Mouse (Mus musculus): ENCODE results near the gene Dnajc25.

Gene Dnajc25

DNA sequence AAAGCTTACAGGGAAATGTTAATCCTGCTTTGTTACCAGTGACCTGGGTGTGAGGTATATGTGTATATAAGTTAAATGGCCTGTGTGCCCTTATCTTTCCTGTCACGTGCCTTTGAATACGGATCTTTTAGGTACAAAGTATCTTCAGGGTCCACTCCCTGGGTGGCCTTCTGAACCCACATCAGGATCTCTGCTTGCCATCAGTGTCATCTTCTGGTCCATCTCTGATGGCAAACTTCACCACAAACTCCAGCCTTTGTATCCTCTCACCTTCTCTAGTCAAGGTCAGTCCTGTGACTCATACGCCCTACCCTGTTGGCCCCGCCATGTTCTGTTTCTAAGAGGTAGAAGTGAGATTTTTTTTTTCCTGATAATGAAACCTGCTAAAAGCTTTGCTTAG, at the start of gene Dnajc25:
Dnajc25 (plus strand) TSS at position 301 of the 400 bp plus-strand sequence.
- no peak for DNase-seq (ENCODE audit: low spot score in 2 of 2)

DNA sequence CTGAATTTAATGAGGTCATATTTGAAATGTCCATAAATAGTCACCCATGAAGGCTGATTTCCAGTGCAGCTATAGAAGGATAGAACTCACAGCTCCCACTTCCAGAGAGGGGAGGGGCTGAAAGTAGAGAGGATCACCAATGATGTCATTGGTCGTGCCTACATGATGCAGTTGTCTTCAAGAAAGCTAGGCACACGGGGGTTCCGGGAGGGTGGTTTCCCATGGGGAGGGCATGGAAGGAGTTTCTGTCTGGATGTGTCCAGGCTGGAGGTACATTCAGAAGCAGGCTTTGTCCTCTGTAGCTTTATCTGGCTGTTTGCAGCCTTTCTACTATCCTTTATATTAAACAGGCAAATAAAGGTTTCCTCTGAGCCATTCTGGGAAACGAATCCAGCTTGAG, 46.5 kb upstream of the Dnajc25 start:
- no peak for DNase-seq (ENCODE audit: low spot score in 2 of 2)

DNA sequence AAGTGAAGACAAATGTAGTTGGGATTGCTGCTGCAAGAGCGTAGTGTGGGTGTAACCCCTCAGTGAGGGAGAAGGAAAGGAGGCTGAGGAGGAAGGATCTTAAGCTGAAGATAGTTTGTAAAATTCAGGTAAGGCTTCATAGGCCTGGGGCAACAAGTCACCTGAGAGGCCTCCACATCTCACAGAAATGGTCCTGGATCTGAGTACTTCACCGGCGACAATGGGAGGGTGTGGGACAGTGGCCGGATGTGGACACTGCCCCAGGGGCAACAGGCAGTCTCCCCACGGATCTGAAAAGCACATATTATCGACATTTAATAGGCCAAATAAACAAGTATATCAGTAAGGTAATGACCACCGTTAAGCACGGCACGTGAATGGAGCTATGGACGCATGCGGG, 42.2 kb upstream of the Dnajc25 start:
- DNase-seq (ENCODE audit: low spot score in 2 of 2), result no peak

DNA sequence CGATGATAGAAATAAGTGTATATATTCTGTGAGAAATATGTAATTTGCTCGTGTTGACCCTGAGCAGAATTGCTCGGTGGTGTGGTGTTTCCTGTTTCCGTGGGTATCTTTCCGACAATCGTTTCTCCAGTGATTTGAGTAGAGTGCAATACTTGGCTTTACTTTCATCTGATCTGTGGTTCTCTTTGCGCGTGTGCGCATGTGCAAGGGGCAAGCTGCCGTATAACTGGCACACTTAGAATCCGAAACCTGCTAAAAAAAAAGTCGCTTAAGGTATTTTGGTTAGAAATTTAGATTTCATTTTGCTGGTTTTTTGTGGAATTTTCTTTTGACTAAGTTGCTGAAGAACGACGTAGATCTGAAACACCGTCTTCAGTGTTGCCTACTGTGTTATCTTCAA, 33.1 kb upstream of the Dnajc25 start:
- no peak for DNase-seq (ENCODE audit: low spot score in 2 of 2)

DNA sequence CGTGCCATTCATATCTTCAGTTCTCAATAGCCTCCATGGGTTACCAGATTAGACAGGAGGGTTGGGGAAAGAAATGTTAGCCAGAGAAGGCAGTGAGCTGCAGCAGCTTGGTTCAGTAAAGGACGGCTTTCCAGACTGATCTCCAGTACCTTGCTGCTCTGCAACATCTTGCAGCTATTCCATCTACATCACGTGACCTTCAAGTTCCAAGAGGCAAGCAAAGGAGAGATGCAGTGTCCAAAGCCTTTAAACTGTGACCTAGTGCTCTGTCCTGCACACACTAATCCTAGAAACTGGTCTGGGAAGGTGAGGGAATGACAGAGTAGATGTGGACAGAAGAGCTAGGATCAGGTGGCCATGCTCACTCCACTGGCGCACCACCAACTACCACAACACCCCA, 31.6 kb upstream of the Dnajc25 start:
- no peak for DNase-seq (ENCODE audit: low spot score in 2 of 2)

DNA sequence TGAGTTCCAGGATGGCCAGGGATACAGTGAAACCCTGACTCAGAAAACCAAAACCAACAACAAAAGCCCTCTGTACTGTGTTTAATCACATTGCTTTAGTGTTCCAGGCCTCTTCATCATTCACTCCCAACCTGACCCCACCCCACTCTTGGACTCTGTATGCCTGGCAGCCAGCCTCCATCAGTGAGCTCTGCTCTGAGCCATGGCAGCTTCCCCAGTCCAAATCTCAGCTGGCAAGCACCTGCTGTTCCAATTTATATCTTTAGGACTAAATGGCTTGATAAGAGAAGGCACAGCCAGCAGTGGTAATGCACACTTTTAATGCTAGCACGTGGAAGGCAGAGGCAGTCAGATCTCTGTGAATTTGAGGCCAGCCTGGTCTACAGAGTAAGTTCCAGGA, 29.7 kb upstream of the Dnajc25 start:
- DNase-seq (ENCODE audit: low spot score in 2 of 2), result no peak

DNA sequence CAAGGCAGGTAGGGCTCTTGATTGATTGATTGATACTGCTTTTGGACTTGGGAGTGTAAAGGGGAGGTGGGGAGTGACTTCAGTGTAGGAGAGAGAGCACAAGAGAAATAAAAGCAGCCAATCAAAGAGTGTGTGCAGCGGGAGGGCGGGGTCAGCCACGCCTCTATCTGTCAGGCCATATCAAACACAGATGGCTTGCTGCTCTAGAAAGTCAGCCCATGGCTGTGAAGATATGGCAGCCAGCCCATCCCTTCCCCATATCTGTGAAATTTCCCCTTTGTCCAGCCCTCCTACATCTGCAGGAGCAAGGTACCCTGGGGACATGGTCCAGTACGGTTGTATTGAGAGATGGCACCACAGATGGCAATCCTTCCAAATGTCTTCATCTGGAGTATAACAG, 24.2 kb upstream of the Dnajc25 start:
- DNase-seq (ENCODE audit: low spot score in 2 of 2), result no peak

DNA sequence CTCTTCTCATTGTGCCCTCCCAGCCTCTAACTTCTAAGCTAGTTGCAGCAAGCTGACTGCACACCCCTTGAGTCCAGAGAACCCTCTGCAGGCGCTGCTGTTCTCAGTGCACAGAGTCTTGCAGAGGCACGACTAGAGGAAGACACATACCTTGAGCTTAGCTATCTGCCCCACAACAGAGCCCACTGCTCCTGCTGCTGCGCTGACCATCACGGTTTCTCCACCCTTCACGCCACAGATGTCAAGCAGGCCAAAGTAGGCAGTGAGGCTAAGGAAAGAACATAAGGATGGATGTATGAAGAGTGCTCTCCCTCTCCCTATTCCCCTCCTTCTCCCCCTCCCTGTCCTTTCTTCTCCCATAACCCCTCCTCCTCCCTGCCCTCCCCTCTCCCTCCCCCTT, 19.2 kb upstream of the Dnajc25 start:
- no peak for DNase-seq (ENCODE audit: low spot score in 2 of 2)

DNA sequence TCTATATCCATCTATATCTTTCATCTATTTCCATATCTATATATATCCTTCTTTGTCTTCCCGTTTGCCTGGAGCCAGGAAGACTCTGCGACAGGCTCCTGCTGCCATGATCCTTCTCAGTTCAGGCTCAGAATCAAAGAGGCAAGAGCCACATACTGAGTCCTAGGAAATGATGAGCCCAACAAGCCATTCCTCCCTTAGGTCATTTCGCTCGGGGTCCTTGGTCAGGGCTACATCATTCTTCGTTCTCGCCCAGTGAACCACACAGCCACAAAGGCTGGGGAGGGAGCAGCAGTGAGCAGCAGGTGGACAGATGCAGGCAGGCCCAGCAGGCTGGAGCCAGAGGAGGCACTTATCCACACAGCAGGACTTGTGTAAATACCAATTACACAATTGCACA, 13.4 kb upstream of the Dnajc25 start:
- DNase-seq (ENCODE audit: low spot score in 2 of 2), result no peak

DNA sequence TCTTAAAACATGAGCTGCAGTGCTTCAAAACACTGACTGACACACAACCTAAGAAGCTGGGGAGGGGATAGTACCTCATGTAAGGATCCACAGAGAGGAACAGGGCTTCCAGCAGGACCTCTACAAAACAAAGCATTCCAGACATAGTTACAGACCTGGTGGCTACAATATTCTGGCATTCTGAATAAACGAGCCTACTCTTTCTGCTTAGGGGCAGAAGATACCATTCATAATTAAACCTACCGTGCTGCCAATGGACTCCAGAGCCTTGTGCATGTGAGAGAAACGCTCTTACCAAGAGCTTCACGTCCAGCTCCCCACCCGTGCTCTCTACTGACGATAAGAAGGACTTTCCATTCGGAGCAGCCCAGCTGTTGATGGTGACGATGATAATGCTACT, 12.1 kb upstream of the Dnajc25 start:
- DNase-seq (ENCODE audit: low spot score in 2 of 2), result no peak

DNA sequence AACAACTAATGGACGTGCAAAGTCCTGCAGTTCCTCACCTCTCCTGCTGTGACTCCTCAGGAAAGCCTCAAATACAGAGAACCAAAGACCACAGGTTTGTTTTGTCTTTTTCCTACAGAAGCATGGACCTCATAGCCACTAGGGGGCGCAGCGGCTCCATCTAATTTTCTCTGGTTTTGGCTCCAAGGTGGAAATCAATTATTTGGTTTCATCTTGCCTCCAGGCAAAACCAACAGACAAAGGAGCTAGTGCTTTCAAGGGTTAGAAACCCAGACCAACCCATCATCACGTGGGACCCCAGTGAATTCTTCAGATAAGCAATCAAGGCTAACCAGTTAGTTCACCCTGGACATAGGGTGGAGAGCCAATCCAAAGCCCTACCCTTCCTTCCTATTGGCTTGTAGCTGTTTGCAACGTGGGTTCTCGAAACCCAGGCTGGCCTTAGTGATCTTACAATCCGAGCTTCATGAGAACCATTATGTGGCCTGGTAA, 9.7 kb upstream of the Dnajc25 start:
- peak; percentile 80 to 85 for DNase-seq (ENCODE audit: low spot score in 2 of 2)

DNA sequence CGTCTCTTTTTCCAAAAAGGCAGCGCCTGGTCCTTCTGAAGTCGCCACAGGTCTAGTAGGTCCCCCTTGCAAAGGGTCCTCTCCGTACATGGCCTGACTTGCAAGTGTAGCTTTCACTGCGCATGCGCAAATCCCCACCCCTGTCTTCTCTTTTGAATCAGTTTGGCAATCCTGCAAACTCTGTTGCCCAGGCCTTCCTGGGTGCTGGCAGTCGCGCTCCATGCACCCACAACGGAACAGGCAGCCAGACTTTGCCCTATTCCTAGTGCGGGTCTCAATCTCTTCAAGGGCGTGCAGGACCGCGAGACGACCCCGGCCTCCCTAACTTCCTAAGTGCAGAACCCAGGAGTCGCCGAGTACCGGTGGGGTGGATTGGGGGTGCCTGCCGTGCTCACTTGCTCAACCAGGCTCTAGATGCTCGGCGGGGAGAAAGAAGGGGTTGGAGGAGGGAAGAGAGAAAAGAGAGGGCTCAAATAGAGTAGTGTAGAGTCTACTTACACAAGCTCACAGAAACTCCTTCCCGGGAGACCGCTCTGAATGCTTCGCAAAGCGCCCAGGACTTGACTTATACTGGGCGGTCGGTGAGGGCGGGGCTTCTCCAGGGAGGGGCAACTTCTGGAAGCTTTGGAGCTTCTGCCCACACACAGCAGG, 8.2 kb upstream of the Dnajc25 start, which contains the start of gene Ptgr1:
Ptgr1 (minus strand) TSS at position 580 of the 651 bp plus-strand sequence.
- DNase-seq (ENCODE audit: low spot score in 2 of 2), result peak; percentile 70 to 79

DNA sequence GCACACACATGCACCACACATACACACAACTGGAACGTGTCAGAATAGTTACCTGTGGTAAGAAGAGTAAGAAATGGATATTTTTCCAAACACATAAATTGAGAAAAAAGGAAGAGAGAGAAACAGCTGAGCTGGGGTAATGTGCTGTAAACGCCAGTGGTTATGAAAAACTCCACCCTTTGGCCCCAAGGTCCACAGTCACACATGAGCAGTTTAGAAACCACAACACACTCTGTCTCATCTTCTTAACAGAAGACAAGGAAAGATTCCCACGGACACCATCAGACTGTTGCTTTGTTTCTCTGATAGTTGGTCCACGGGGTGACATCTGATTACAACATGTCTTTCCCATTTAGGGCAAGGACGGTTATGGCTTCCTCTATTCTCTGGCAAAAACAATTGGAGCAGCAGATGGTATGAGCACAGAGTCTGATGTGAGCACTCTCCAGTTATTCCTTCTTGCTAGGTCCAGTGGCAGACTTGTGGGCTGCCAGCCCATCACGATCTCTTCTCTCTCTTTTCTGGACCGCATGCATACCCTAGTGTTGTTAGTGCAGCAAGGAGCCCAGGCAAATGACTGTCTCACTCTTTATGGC, 5.5 kb upstream of the Dnajc25 start:
- DNase-seq (ENCODE audit: low spot score in 2 of 2), result no peak

DNA sequence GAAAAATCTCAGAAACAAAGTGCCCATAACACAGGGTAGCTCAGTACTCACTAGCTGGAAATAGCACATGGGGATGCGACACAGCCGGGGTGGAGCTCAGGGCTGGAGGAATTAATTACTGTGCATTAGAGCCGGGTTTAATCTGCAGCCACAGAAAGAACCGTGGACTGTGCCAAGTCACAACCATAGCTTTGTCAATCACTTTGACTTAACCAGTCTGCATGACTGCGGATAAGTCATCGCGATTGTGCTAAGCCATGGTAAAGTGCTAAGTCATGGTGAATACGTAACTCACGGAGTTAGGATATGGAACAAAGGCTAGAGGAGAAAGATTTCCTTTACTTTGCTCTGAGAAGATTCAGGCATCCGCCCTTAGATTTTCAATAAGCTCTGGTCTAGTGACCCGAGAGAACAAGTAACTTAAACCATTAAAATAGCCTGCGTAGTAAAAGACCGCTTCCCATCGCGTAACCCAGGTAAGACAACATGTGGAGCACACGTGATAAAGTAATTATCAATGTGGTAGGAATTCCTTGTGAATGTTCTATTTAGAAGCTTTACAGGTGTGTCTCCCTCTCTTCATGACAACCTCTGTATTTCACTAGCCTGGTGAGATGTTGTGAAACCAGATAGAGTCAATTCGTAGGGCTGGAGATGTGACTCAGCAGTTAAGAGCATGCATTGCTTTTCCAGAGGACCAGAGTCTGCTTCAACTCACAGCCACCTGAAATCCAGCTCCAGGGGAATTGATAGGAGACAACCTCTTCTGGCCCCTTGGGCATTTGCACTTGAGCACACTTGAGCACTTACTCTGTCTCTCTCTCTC, 4.0 kb upstream of the Dnajc25 start:
- DNase-seq (ENCODE audit: low spot score in 2 of 2), result no peak

DNA sequence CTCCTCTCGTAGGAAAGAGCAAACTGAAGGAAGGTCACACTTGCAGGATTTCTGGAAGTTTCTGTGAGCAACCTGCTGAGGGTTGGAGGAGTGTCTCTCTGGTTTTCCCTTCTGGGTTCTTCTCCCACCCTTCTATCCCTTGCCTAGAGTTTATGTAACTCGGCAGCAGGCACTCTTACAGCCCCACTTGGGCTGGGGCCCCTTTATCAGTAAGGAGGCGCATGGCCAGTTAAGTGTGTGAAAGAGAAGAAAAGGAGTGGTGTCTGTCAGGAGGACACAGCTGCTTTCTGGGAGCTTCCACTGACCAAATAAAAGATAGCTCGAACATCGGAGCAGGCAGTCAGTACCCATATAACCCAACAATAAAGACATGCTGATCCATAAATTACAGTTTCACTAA, 2.7 kb upstream of the Dnajc25 start:
- DNase-seq (ENCODE audit: low spot score in 2 of 2), result no peak

DNA sequence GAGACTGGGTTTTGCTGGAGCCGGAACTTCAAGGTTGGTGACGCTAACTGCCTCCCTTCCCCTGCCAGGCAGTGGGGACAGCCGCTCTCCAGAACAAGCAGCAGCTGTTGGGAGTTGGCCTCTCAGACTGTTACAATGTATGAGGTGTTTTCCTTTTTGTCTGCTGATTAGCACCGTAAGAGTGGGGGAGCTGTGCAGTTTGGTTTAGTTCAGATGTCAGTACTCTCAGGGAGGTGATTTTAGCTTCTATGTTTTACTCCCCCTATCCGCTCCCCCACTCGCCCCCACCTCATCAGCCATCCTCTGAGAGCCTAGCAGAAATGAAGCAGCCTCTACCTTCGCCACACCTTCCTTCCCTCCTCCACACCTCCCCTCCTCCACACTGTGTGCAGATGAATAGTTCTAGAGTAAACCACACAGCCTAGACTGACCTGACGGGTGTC, 410 bp downstream of the Dnajc25 start:
- DNase-seq (ENCODE audit: low spot score in 2 of 2), result no peak

DNA sequence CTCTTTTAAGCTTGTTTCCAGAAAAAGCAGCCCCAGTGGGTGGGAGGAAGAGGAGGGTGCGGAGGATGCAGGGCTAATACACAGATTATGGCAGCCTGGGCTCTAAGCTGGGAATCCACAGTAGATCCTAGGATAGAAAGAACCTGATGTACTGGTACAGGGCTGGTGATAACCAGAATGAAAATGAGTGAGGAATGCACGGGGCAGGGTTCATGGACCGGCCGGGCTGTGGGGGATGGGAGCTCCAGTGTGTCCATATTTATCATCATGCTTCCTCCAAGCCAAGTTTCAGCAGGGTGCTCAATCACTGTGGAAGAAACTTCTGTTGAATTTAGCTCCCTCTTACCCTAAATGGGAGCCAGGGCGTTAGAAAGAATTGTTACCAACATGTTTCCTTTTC, 2.2 kb downstream of the Dnajc25 start:
- DNase-seq (ENCODE audit: low spot score in 2 of 2), result no peak

DNA sequence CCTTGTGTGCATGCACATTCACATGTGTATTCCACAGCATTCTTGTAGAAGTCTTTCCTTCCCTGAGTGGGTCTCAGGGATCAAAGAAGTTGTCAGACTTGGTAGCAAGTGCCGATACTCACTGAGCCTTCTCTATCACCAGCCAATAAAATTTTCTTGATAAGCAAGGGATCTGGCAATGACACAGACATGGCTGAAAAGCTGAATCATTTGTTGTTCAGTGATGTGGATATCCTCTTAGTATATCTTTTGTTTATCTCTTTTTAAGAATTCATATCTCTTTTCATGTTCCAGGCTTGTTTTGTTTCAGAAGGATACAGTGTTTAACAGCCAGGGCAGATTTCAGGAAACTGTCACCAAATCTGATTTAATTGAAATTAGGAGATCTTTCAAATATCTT, 3.8 kb downstream of the Dnajc25 start:
- DNase-seq (ENCODE audit: low spot score in 2 of 2), result no peak

DNA sequence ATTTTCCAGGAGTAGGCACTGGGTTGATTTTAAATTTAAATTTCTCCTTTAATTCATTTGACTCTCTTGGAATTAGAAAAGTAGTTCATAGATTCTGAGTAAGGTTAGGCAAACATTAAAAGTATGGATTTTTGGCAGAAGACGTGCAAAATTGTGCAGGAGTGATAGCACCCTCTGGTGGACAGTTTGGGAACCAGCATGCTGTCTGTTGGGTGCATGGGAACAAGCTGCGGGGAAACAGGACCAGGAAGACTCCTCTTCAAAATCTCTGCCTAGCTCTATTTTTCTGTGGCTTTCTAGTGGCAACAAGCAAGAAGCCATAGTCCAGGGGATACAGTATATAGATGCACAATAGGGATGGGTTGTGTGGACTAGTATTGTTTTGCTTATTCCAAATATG, 4.8 kb downstream of the Dnajc25 start:
- DNase-seq (ENCODE audit: low spot score in 2 of 2), result peak; percentile 51 to 70

DNA sequence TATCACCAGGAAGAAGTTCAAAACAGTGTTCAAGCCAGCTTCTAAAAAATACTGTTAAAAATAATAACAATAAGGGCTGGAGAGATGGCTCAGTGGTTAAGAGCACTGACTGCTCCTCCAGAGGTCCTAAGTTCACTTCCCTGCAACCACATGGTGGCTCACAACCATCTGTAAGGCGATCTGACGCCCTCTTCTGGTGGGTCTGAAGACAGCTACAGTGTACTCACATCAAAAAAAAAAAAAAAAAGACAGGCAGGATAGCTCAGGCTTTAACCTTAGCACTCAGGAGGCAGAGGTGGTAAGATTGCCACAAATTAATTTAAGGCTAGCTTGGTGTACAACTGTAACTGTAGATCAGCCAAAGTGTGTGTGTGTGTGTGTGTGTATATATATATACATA, 5.8 kb downstream of the Dnajc25 start:
- DNase-seq (ENCODE audit: low spot score in 2 of 2), result peak; percentile 54 to 74

DNA sequence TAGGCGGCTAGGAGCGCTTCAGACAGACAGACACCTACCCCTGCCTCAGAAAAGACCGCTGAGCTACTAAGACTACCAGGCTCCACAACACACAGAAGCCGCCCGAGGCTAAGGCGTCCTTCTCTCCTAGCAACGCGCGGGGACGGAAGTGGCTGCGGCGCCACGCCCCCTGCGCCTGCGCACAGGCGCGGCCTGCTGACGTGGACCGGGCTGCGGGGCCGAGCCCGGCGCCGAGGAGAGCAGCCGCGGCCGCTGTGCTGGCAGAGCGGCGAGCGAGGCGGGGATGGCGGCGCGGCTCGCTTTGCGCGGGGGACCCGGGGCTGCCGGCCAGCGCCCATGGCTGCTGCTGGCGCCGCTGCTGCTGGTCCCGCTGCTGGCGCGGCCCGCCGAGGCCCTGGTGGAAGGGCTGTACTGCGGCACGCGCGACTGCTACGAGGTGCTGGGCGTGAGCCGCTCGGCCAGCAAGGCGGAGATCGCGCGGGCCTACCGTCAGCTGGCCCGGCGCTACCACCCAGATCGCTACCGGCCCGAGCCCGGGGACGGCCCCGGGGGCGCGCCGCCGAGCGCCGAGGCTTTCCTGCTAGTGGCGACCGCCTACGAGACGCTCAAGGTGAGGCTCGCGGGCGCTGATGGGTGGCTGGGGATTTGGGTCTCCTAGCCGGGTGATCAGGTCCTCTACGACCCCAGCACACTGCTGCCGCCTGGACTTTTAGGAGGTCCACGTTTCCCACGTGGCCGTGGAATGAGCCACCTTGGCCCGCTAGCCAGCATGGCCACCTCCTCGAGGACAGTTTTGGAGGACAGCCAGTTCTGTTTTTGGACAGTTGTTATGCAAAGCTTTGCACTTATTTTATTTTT, 8.3 kb downstream of the Dnajc25 start, which contains the start of gene Gm20503:
Gm20503 (plus strand) TSS at position 263 of the 858 bp plus-strand sequence.
- DNase-seq (ENCODE audit: low spot score in 2 of 2), result peak; percentile 87 to 90

DNA sequence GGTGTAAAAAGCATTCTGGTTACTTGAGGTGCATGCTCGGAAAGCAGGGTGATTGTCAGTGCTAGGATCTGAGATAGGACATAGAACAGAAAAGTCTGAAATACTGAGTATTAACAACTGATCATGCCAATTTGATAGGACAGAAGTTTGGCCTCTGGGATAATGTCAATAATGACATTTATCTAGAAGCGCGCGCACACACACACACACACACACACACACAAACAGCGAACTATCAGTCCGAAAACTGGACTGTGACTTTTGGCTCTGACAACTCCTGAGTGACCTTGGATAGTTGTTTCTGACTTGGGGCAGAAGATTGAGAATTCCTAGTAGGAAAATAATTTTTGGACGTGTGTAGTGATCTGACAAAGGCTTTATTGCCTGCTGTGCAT, 8.9 kb downstream of the Dnajc25 start:
- no peak for DNase-seq (ENCODE audit: low spot score in 2 of 2)
